Mouse (Mus musculus): ENCODE data around the gene Itgb5. TPM values are rescaled to one million over a fixed set of nuclear protein-coding genes. Genes with fewer than 3 reads are reported as not detected.

The Itgb5 gene
- polyA plus RNA-seq, 1 experiment from 2014 or later: 21.3 TPM

GRCm38 (mm10) chr16:33810002-33810401 lies 19.5 kb upstream of the Itgb5 start:
- H3K27me3 ChIP-seq: no peaks in the 10 kb centered on the region
- H3K27ac ChIP-seq (replicated peaks): no peak overlapping the region
- H3K9me3 ChIP-seq: no peaks in the 10 kb centered on the region
- H3K4me3 ChIP-seq: no peak overlapping the region
- WGBS: 73% methylated on average over 3 of the region's 3 CpGs
- no peaks in the 10 kb centered on the region for H3K4me1 ChIP-seq (replicated peaks)
- no peak for ATAC-seq (ENCODE audit: low FRiP score, low read depth)
- H3K4me2 ChIP-seq: no peak overlapping the region
- no peak overlapping the region for H3K9ac ChIP-seq
- no peaks in the 10 kb centered on the region for H3K36me3 ChIP-seq

DNA sequence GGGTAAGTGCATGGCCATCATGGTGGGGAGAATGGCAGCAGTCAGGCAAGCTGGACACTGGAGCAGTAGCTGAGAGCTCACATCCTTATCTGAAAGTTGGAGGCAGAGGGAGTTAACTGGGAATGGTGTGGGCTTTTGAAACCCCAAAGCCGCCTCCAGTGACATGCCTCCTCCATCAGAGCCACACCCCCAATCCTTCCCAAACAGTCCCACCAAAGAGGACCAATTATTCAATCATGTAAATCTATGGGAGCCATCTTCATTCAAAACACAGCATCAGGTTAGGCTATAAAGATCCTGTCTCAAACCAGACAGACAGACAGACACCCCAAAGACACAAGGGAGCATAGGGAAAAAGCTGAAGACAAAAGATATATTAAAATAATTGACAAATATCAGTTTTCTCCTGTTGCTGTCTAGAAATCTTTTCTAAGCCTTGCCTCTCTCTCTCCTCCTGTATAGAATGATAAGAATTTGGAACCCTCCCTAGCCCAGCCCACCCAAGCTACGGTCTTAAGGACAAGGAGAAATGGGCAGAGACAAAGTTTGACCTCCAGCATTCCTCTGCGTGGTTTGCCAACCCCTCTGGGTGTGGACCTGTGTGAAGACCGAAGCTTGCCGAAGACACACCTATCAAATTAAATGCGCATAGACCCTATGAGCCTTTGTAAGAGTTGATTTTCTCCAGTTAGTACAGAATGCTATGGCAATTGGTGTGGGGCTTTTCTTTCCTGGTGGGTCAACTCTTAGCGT lies 10.9 kb upstream of the Itgb5 start:
- Histone ChIP-seq H3K9me3 (no peaks in the 10 kb centered on the region), H3K27me3 (peaks cover 9% of the 10 kb centered on the region; the same call in 1 of the 2 replicates), H3K4me3 (no peak overlapping the region), H3K27ac (replicated peaks) (no peak overlapping the region), H3K36me3 (no peaks in the 10 kb centered on the region), H3K9ac (no peak overlapping the region), H3K4me2 (no peak overlapping the region), H3K4me1 (replicated peaks) (no peaks in the 10 kb centered on the region)
- WGBS: 95% methylated on average over 7 of the region's 7 CpGs
- no peak for ATAC-seq (ENCODE audit: low FRiP score, low read depth)

GRCm38 (mm10) chr16:33820269-33821178 lies 8.9 kb upstream of the Itgb5 start:
- H3K36me3 ChIP-seq: no peaks in the 10 kb centered on the region
- no peaks in the 10 kb centered on the region for H3K4me1 ChIP-seq (replicated peaks)
- H3K9me3 ChIP-seq: no peaks in the 10 kb centered on the region
- no peak overlapping the region for H3K27ac ChIP-seq (replicated peaks)
- 23% methylated on average over 17 of the region's 17 CpGs for WGBS
- H3K9ac ChIP-seq: no peak overlapping the region
- no peak overlapping the region for H3K4me3 ChIP-seq
- H3K4me2 ChIP-seq: no peak overlapping the region
- H3K27me3 ChIP-seq: peaks cover 9% of the 10 kb centered on the region; the same call in 1 of the 2 replicates
- ATAC-seq (ENCODE audit: low FRiP score, low read depth): no peak; the same call in 1 of the 2 replicates

- H3K9ac ChIP-seq: no peak overlapping the region
- no peaks in the 10 kb centered on the region for H3K36me3 ChIP-seq
- WGBS: 79% methylated on average over 6 of the region's 6 CpGs
- ATAC-seq (ENCODE audit: low FRiP score, low read depth): no peak
- H3K27me3 ChIP-seq: peaks cover 21% of the 10 kb centered on the region
- no peak overlapping the region for H3K4me2 ChIP-seq
- peaks cover 7% of the 10 kb centered on the region for H3K4me1 ChIP-seq (replicated peaks)
- H3K4me3 ChIP-seq: no peak overlapping the region
- no peaks in the 10 kb centered on the region for H3K9me3 ChIP-seq
- no peak overlapping the region for H3K27ac ChIP-seq (replicated peaks)
Observed at GRCm38 (mm10) chr16:33824603-33825002, 4.9 kb upstream of the Itgb5 start.

DNA sequence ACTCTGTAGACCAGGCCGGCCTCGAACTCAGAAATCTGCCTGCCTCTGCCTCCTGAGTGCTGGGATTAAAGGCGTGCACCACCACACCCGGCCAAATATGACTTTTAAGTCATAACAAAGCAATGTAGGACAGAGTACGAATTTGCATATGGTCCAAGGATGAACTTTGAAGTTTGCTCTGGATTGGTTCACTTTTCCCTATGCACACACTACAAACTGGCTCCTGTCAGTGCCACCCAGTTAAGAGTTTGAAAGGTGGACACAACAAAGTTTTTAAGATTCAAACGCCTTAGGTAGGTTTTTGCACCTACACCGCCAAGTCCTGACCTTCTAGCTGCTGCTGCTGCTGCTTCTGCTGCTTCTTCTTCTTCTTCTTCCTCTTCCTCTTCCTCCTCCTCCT lies 969 bp upstream of the Itgb5 start:
- H3K27me3 ChIP-seq: peaks cover 53% of the 10 kb centered on the region

GRCm38 (mm10) chr16:33829842-33830511 lies 512 bp downstream of the Itgb5 start:
- ATAC-seq (ENCODE audit: low FRiP score, low read depth): peak; percentile 72; the same call in 1 of the 2 replicates
- H3K9me3 ChIP-seq: no peaks in the 10 kb centered on the region
- peak overlapping the region; percentile 64 for H3K4me3 ChIP-seq
- H3K9ac ChIP-seq: peak overlapping the region; percentile 55
- WGBS: 1% methylated on average over 67 of the region's 76 CpGs
- H3K4me2 ChIP-seq: peak overlapping the region; percentile 98
- H3K4me1 ChIP-seq (replicated peaks): peaks cover 32% of the 10 kb centered on the region
- peak overlapping the region; percentile 50 for H3K27ac ChIP-seq (replicated peaks)
- H3K36me3 ChIP-seq: no peaks in the 10 kb centered on the region
- peaks cover 66% of the 10 kb centered on the region for H3K27me3 ChIP-seq

More for the DNA sequence above, 969 bp upstream of the Itgb5 start:
- Histone ChIP-seq H3K9ac (no peak overlapping the region), H3K36me3 (no peaks in the 10 kb centered on the region), H3K4me1 (replicated peaks) (peaks cover 21% of the 10 kb centered on the region), H3K27ac (replicated peaks) (no peak overlapping the region), H3K9me3 (no peaks in the 10 kb centered on the region), H3K4me2 (no peak overlapping the region), H3K4me3 (no peak overlapping the region)
- ATAC-seq (ENCODE audit: low FRiP score, low read depth): no peak
- WGBS: 90% methylated on average over 7 of the region's 7 CpGs

GRCm38 (mm10) chr16:33830512-33831105 lies 1.1 kb downstream of the Itgb5 start:
- 0 out of 2 replicates have a peak overlapping the region, but pooled peaks have one; percentile 50 for H3K27ac ChIP-seq (replicated peaks)
- H3K4me2 ChIP-seq: peak overlapping the region; percentile 98
- ATAC-seq (ENCODE audit: low FRiP score, low read depth): no peak
- peaks cover 32% of the 10 kb centered on the region for H3K4me1 ChIP-seq (replicated peaks)
- H3K4me3 ChIP-seq: peak overlapping the region; percentile 64
- H3K9me3 ChIP-seq: no peaks in the 10 kb centered on the region
- WGBS: 4% methylated on average over 18 of the region's 18 CpGs
- peak overlapping the region; percentile 55; the same call in 1 of the 2 replicates for H3K9ac ChIP-seq
- H3K27me3 ChIP-seq: peaks cover 72% of the 10 kb centered on the region
- no peaks in the 10 kb centered on the region for H3K36me3 ChIP-seq

GRCm38 (mm10) chr16:33832057-33832456 lies 2.6 kb downstream of the Itgb5 start:
- Histone ChIP-seq H3K9ac (no peak overlapping the region), H3K4me2 (0 out of 2 replicates have a peak overlapping the region, but pooled peaks have one; percentile 47), H3K4me1 (replicated peaks) (peaks cover 32% of the 10 kb centered on the region), H3K9me3 (no peaks in the 10 kb centered on the region), H3K36me3 (no peaks in the 10 kb centered on the region), H3K27me3 (peaks cover 74% of the 10 kb centered on the region), H3K27ac (replicated peaks) (no peak overlapping the region), H3K4me3 (no peak overlapping the region)
- WGBS: 55% methylated on average over 6 of the region's 6 CpGs
- ATAC-seq (ENCODE audit: low FRiP score, low read depth): no peak

GRCm38 (mm10) chr16:33832728-33833428 lies 3.4 kb downstream of the Itgb5 start:
- Histone ChIP-seq H3K4me1 (replicated peaks) (peaks cover 32% of the 10 kb centered on the region), H3K36me3 (no peaks in the 10 kb centered on the region), H3K9me3 (no peaks in the 10 kb centered on the region), H3K4me3 (peak overlapping the region; percentile 12), H3K9ac (no peak overlapping the region), H3K4me2 (peak overlapping the region; percentile 47), H3K27ac (replicated peaks) (peak overlapping the region; percentile 60; the same call in 1 of the 2 replicates), H3K27me3 (peaks cover 72% of the 10 kb centered on the region)
- peak; percentile 65 for ATAC-seq (ENCODE audit: low FRiP score, low read depth)
- WGBS: 6% methylated on average over 21 of the region's 21 CpGs

DNA sequence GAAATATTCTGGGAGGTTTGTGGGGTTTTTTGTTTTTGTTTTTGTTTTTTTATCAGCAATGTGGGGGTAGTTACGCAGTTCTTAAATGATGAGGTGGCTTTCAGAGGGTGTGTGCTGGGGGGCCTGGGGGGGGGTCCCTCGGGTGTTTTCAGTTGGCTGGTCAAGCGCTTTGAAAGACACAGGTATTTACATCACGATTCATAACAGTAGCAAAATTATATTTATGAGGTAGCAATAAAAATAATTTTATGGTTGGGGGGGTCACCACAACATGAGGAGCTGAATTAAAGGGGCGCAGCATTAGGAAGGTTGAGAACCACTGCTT lies 3.9 kb downstream of the Itgb5 start:
- H3K27me3 ChIP-seq: peaks cover 67% of the 10 kb centered on the region
- peak overlapping the region; percentile 47 for H3K4me2 ChIP-seq
- ATAC-seq (ENCODE audit: low FRiP score, low read depth): no peak
- H3K9ac ChIP-seq: no peak overlapping the region
- 2% methylated on average over 5 of the region's 5 CpGs for WGBS
- peak overlapping the region; percentile 60 for H3K27ac ChIP-seq (replicated peaks)
- no peaks in the 10 kb centered on the region for H3K36me3 ChIP-seq
- peaks cover 32% of the 10 kb centered on the region for H3K4me1 ChIP-seq (replicated peaks)
- H3K9me3 ChIP-seq: no peaks in the 10 kb centered on the region
- H3K4me3 ChIP-seq: peak overlapping the region; percentile 18
